Mouse (Mus musculus): ENCODE data around the gene Gna13.

The Gna13 gene

DNA sequence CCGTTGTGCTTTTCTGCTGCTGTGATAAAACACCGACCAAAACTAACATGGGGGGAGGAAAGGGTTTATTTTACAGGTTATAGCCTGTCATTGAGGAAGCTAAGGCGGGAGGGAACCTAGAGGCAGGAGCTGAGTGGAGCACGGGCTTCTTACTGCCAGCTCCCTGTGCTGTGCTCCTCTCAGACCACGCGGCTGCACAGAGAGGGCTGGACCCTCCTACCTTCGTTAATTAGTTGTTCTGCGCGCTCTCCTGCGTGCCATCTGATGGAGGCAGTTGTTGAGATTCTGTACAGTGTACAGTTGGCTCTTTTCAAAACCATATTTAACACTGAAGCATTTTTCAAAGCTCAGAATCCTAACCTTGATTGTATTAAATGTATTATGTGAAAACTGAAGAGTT is 14.8 kb downstream of the Gna13 start:
- no peak for DNase-seq

DNA sequence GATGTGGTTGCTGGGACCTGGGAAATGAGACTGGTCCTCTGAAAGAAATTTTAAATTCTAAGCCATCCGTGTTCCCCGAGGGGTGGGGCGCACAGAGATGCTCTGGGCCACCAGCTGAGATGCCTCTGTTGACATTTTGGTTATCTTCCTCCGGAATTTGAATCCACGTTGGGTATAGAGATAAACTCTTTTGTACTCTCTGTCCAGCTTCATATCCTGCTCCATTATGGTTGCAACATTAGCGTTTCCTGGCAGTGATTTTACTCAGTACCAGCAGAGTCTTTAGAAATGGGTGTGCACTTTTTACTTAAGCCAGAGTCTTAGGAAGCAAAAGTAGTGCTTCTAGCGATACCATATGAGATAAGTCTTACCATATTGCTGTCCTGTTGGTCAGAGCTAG is 15.4 kb downstream of the Gna13 start:
- no peak for DNase-seq

DNA sequence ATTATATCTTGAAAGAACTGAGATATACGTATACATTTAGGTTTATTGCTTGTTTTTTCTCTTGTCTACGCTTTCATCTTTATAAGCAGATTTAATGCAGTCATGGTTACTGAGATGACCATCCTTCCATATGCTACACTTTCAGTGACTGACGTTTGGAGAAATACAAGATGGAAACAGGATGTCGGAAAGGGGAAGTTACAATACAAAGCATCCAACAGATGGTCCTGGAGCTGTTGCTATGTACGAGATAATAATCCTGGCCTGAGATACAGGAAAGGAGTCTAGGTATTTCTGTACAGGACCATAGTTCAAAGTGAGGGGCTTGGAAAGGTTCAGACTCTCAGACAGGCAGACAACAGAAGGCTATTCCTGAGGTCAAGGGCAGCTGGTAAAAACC is 18.0 kb downstream of the Gna13 start:
- DNase-seq = no peak

DNA sequence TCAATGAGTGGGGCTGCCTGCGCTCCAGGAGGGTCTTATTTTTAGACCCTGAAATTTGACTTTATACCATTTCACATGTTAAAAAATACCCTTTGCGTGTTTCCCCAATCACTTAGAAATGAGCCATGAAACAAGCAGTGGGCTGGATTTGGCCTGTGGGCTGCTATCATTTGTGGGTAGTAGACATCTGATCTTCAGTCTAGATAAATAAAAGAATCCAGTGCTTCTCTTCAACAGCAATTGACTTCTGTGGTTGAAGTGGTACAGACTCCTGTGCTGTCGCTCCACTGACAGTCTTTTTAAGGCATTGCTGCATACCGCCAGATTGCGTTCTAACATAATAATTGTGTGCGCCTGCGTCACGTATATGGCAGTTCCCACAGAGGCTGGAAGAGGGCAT is 22.7 kb downstream of the Gna13 start:
- no peak for DNase-seq

DNA sequence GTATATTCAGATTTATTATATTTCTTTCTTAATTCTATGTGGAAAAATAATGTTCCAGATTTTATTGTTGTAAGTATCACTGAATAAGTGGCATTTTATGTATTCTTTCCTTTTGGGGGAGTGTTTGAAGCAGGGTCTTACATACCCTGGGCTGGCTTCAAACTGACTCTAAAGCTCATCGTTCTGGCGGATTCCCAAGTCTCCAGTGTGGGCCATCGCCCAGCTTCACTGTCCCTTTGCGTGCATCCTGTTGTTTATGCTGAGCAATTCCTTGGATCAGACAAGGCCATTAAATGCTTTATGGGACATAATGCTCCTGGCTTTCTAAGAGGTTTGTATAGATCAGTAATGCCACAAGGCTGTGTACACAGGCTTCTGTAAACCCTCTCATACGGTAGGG is 26.4 kb downstream of the Gna13 start:
- no peak for DNase-seq

DNA sequence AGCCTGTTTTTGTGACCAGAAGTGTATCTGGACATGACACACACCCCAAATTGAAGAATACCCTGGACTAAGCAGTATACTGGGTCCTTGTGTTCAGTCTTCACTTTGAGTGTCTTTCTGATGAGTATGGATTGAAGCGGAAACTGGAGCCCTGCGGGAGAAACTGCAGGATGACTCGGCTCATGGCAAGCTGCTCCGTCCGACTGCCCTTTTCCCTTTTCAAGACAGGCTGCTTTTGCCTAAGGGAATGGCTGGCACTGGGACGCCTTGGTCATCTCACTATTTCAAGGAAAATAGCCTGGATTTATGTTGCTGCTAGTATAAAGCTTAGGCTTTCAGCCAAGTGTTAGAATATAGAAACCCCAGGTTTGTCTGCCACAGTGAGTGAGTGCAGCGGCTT is 28.6 kb downstream of the Gna13 start:
- no peak for DNase-seq

DNA sequence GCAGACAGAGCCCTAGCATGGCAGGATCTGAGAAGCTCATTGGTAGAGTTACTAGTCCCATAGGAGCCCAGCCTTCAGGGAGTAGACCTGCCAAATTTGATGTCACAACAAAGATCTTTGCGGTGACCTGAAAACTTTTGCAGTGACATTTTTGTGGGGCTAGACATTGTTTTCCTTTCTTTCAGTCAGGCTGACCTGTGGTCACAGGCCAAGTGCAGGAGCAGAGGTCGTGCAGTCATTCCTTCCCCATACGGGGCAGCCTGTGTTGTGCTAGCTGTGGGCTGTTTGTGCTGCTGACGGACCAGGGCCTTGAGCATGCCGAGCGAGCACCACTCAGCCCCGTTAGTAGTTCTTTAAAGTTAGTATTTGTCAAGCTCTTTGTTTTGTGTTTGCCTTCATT is 29.1 kb downstream of the Gna13 start:
- DNase-seq = no peak

DNA sequence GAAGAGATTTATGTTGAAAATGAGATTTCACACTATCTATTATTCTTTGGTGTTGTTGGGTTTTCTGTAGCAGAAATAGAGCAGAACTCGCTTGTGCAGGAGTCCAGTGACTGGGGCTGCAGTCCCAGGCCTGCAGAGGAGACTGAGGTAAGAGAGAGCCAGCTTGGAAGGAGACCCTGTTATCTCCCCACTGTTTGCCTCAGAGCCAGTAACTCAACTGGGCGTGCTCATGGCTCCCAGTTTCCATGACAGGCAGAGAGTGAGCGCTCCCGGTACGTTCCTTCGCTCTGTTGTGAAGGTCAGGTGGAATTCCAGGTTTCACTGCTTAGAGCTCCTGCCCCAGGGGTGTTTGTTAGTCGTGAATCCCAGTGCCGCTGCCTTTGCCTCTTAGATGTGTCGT is 30.0 kb downstream of the Gna13 start:
- DNase-seq = no peak

DNA sequence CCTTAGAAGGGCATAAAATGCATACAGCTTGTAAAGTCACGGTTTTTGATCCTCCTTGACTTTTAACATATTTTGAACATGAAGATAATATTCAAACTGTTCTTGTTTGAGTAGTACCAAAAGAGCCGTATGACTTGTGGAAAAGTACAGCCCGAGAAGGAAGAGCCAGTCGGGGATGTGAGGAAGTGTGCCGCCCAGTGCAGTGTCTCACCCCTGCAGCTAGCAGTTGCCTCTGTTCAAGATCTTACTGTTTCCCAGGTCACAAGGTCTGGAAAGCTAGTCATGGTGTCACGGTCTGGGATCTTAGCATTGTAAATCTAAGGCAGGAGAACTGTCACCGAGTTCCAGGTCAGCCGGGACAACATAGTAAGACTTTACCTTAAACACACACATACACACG is 32.1 kb downstream of the Gna13 start:
- DNase-seq = no peak

DNA sequence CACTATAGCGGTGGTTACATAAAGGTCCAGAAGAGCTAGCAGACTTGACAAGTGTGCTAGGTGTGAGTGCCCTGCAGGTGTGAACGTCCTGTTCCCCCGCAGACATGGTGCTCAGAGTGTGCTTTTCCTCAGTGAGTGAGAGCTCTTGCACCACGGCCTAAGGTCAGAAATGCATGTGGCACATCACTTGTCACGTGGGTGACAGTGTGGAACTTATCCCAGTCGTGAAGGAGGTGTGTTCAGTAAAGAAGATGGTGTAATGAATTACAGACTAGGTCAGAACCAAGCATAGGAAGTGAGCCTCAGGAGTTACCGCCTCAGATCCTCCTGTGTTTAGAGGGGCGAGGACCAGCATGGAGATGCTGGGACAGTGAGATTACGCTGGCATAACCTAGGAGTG is 32.7 kb downstream of the Gna13 start:
- DNase-seq = no peak

DNA sequence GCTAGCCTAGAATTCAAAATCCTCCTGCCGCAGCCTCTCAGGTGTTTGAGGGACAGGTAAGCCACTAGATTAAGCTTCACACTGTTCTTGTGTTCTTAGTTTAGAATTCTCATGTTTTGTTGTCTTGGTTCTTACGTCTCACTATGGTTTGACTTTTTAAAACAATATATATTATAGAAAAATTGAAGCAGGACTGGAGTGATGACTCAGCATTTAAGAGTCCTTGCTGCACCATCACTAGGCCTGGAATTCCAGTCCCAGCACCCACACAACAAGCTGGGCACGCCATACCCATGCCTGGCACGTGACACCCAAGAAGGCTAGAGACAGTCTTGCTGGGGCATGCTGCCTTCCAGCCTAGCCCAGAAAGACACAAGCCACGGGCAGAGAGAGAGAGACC is 43.8 kb downstream of the Gna13 start:
- DNase-seq = no peak

DNA sequence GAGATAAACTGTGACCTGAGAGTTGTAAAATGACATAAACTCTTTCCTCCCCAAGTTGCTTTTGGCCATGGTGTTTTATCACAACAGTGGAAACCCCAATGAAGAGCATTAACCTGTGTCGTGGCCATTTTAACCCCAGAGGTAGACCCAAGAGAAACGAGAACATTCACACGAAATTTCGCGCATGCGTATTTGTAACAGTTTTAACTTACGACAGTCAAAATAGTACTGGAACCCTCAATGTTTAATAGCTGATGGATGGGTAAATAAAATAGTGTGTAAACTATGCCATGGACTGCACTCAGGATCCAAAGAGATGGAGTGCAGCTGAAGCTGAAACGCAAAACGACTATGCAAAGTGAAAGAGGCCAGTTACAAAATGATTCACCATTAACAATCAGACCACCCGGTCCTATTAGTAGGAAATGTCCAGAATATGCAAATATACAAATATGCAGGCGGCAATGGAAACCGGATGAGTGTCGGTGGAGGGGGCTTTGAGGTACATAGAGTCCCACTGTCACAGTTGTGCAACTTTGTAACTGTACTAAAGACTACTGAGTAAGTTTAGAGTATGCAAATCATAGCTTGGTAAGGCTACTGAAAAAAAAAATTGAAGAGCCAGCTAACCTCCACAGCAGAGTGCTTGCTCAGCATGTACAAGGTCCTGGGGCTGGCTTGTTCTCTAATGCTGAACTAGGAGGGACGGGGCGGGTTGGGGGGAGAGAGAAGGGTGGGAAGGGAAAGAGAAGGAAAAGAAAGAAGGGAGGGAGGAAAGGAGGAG is 47.8 kb downstream of the Gna13 start:
- no peak for DNase-seq

DNA sequence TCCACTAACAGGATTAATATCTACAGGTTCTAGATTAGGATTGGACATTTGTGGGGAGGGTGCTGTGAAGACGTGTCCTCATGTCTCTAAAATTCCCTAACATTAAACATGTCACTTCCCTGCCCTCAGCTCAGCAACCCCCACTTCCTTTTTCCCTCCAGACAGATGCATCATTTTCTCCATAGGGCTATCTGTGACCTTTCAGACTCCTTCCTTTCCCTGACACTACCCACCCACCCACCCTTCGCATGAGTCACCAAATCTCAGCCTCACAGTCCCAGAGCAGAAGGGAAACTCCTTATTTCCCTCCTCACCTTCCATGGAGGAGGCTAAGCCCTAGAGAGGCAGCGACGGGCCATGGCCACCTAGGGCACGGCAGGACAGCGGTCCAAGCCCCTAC is 51.0 kb downstream of the Gna13 start, which contains the start of gene 9930022D16Rik:
Gene 9930022D16Rik, plus strand, starts transcription at position 301 of the 400 bp plus-strand sequence.
- DNase-seq = no peak

DNA sequence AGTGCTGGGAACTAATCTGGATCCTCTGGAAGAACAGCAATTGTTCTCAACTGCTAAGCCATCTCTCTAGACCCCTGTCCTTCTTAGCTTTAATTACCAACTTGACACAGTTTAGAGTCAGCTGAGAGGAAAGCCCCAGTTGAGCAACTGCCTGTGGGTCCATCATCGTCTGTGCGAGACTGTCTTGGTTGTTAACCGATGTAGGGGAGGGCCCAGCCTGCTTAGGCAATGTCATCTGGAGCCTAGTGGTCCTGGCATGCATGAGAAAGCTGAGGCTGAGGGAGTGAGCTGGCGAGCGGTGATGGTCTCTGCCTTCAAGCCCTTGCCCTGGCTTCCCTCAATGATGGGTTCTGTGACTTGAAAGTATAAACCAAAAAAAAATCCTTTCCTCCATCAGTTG is 52.2 kb downstream of the Gna13 start:
- DNase-seq = no peak

DNA sequence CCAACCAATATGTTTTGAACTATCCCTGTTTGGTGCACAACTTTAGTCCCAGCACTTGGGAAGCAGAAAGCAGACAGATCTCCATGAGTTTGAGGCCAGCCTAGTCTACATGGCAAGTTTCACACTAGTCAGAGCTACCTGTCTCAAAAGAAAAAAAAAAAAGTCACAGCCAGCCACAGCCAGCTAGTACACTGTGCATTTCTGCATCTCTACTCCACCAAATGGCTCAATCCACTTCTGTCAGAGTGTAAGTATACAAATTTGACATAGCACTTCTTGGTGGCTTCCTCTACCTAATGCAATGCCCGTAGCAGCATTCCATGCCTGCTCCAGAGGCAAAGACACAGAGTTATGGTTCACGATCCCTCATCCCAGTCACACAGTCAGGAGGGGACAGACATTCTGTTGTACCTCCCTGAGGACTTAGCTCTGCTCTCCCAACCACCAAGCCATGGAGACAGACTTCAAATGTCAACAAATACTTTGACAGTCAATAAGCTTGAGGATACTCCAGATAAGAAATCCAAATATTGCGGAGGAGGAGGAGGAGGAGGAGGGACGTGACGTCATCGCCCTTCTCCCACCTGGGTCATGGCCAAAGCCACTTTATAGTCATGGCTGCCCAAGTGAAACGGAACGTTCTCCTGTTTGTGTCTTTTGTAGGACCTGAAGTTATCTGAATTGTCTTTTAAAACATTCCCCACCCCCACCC is 54.2 kb downstream of the Gna13 start:
- no peak for DNase-seq

DNA sequence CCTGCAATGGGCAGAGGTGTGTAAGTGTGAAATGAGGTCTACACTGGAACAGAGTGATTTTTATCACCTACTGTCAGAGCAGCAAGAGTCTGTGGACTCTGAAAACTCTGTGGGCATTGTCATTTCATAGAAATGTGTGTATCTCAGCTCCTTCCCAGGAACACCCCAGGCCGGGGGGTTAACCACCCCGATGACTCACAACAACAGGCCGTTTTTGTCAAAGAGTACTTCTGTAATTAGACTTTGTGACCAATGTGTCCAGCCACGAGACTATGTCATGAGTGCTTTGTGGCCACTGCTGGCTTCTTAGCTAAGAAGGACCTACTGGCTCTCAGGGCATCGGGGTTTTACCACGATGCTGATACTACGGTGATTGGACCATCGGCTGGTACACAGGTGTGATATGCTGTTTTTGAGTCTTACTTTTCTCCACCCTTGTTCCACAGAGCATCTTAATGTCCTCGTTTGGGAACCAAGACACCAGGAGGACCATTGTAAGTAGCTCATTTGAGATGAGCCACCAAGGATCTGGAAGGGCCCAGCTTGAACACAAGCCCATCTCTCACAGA is 54.9 kb downstream of the Gna13 start:
- no peak for DNase-seq

DNA sequence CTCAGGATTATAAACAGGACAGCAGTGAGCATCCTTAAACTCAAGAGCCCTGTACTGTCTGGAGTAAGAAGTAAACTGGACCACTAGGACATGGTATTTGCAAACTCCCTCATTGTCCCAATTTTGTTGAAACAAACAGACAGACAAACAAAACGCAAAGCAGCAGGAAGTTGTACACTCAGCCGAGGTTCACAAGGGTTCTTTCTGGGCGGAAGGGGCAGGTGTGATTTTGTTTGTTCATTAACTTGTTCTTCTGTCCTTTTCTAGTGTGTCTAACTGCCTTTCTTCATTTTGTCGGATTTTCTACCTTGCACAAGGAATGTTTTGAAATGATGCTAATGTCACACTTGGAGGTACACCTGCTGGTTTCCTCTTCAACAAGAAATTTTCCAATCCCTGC is 56.8 kb downstream of the Gna13 start:
- no peak for DNase-seq

DNA sequence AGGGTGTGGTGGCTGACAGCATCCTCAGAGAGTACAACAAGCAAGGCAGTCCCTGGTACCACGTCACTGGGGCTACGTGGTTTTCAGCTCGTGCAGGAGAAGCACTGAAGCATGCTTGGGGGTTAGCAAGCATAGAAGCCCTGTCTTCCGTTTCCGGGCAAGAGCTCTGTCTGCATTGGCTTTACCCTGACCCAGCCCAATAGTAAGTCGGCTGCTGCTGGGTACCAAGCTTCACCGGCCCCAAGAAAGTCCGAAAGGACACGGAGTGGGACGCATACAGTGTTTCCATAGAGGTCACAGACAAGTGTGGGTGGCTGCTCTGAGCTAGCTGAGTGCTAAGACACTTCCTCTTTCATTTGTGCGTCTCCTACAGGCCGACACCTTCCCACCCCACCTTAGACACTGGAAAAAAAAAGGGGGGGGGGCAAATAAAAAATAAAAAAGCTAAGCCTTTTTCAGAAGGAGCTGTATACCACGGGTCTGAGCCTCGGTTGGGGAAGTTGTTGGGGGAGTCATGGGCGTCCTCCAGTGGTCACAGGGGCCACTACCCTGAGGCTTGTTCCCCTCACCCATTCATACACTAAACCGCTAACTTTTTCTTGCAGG is 57.4 kb downstream of the Gna13 start:
- DNase-seq = no peak

DNA sequence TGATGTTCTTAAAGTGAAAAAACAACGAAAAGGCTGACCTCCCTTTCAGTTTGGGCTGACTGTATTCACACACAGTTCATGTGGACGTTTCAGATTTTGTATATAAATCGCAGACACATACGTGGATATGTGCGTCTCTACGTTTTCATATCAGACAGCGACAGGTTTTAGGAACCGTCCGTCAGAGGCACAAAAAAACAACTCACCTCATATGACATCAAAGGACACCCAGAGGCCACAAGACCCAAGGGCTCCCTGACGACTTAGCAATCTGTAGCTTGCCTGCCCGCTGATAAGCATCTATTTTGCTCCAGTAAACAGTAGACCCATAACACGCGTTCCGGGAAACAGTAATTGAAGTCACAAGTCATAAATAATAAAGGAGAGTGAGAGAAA is 57.9 kb downstream of the Gna13 start:
- DNase-seq = no peak

DNA sequence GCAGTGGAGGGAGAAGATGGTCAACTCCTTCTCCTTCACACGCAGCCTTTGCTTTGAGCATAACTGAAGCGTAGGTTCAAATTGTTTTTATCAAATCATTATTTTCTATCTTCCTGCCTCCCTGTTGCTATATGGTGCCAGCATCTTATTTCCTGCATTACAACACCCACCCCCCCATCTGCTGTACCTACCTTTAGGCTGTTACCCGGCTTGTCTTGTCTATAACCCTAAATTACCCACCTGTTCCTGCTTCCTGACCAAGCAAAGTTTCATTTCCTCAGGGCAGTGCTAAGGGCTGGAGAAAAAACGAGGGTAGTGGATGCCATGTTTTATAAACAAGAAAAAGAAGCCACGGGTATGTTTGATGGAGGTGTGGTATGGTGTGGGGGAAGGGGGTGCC is 58.6 kb downstream of the Gna13 start:
- DNase-seq = no peak

DNA sequence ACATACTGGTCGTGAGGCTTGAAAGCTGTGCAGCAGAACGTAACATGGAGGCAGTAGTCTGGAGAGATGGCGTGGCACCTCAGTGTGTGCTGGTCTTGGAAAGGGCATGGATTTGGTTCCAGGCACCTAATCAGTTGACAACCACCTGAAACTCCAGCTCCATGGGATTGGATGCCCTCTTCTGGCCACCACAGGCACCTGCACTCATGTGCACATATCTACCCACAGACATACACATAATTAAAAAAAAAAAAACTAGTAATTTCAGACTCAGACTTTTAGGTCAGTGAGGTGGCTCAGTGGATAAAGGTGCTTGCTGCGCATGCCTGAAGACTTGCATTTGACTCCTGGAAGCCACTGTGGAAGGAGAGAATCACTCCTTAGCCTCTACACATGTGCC is 59.6 kb downstream of the Gna13 start:
- DNase-seq = no peak

DNA sequence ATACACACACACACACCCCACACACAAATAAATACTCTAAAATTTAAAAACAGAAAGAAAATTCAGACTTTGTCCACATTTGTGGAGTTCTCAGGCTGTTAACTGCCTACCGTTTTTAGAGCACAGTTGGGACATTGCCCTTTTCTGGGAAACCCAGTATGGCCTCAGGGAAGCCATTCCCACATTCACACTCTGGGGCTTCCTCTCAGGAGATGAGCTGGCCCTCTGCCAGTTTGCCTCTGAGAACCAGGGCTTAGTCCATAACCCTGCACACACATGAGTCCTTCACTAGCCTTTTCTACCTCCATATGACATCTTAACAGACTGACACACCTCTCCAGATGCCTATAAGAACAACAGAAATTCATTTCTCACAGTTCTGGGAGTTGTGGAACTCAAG is 60.7 kb downstream of the Gna13 start:
- no peak for DNase-seq

DNA sequence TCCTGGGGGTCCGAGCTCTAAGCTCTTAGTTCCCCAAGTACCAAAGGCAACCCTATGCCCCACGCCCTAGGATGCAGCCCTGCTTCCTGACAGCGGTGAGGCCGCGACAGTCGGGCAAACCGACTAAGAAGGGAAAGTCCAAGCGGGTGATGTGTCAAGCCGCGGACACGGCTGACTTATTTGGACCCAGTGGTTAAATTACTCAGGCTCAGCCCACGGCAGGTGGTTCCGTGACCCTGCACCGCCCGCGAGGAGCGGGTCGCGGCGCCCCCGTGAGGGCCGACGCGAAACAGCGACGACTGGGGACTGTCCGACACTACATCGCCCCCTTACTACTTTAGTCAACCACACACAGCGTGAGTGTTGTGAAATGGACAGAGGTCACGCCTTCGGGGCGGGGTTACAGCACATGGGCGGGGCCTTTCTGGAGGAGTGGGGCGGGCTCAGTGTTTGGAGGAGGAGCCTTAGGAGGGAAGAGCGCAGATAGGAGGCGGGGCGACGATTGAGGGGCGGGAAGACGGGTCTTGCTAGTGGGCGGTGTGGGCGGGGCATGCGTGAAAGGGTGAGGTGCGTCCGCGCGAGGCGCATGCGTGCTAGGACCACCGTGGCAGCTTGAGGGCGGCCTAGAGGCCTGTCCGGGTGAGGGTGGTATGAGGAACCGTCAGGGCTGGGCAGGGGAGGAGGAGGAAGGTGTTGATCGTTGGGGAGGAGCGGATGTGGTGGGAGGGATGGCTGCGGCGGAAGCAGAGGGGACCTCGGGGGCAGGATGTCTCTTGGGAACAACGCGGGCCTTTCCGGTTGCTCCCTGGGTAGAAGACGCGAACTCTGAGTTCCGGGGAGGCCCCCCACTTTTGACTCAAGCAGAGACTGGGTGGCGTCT is 63.0 kb downstream of the Gna13 start, which contains the start of gene Amz2:
Gene Amz2, plus strand, starts transcription at position 555 of the 880 bp plus-strand sequence.
- peak; percentile 96 for DNase-seq

Data from right cerebral cortex, postnatal 25 days (tissue).